Mouse (Mus musculus) heart, embryonic 14.5 days (tissue): ENCODE data around the gene Mettl16. TPM values are rescaled to one million over a fixed set of nuclear protein-coding genes. Genes with fewer than 3 reads are reported as not detected.
"Not testable (repeated sequence)": the region's sequence is repeated elsewhere in the genome, so short reads cannot be mapped to it uniquely, and the experiment has no call there.

ENCODE experiments used
- ATAC-seq: fragments of 200-750 bp; cut with Nextera tagmentation; 2 replicates; pipeline ENCODE4 v1.8.0; 2017; ENCODE audit warnings: low read depth, moderate TSS enrichment; ENCODE audit not compliant: insufficient number of reproducible peaks, insufficient read depth, low FRiP score
- H3K27ac ChIP-seq, 2 experiments: fragments of 200-500 bp in 1 of 2; fragments of 300-500 bp in 1 of 2; sonication (generic) in 1 of 2; replicated peaks in 1 of 2; 2 replicates each; pipeline ENCODE4 v1.5.1; 2012 to 2014; ENCODE audit warnings: low read depth in 2 of 2, low read length in 2 of 2, control low read depth in 1 of 2, mild to moderate bottlenecking in 1 of 2, mixed read lengths in 1 of 2; ENCODE audit not compliant: control insufficient read depth in 1 of 2, insufficient read depth in 1 of 2
- H3K27me3 ChIP-seq: fragments of 300-500 bp; sonication (generic); 2 replicates; pipeline ENCODE4 v1.6.1; 2014; ENCODE audit warnings: mild to moderate bottlenecking, low read length, control low read depth; ENCODE audit not compliant: control insufficient read depth, insufficient read depth
- H3K36me3 ChIP-seq: fragments of 300-500 bp; sonication (generic); 2 replicates; pipeline ENCODE4 v1.6.1; 2014; ENCODE audit warnings: mild to moderate bottlenecking, control low read depth, low read length, mixed read lengths; ENCODE audit not compliant: control insufficient read depth, insufficient read depth
- H3K4me1 ChIP-seq, 2 experiments: fragments of 200-500 bp in 1 of 2; fragments of 300-500 bp in 1 of 2; sonication (generic) in 1 of 2; 2 replicates each; pipeline ENCODE4 v1.6.1; 2012 to 2014; ENCODE audit warnings: low read length in 2 of 2, control low read depth in 1 of 2, mixed read lengths in 1 of 2; ENCODE audit not compliant: control insufficient read depth in 2 of 2, insufficient read depth in 2 of 2
- H3K4me2 ChIP-seq: fragments of 300-500 bp; sonication (generic); 2 replicates; pipeline ENCODE4 v1.6.1; 2014; ENCODE audit warnings: mild to moderate bottlenecking, low read length
- H3K4me3 ChIP-seq, 2 experiments: fragments of 200-500 bp in 1 of 2; fragments of 300-500 bp in 1 of 2; sonication (generic) in 1 of 2; 2 replicates each; pipeline ENCODE4 v1.5.1; 2012 to 2014; ENCODE audit warnings: low read length in 2 of 2, mild to moderate bottlenecking in 2 of 2, control low read depth in 1 of 2, low read depth in 1 of 2, moderate library complexity in 1 of 2; ENCODE audit not compliant: control insufficient read depth in 1 of 2, insufficient read depth in 1 of 2
- H3K9ac ChIP-seq: fragments of 300-500 bp; sonication (generic); 2 replicates; pipeline ENCODE4 v1.6.1; 2014; ENCODE audit warnings: mild to moderate bottlenecking, low read length
- H3K9me3 ChIP-seq: fragments of 300-500 bp; sonication (generic); 2 replicates; pipeline ENCODE4 v1.6.1; 2016; ENCODE audit warnings: low read length, control low read depth; ENCODE audit not compliant: control insufficient read depth
- whole genome bisulfite sequencing: fragments of 180-500 bp; shearing (Covaris S2); extraction: QIAGEN DNeasy Blood & Tissue Kit; methylation state at CpG from one replicate; pipeline ENCODE4 v1.1.7; 2014; 5-methylcytosine and 5-hydroxymethylcytosine counted together
- polyA plus RNA-seq: library from polyadenylated mRNA; unstranded; fragments of >200 nt; fragmentation: Nextera tagmentation; extraction: Ambion mirVana; gene quantifications from 2 replicates; pipeline ENCODE4 v1.2.1, GENCODE M21; 2014

The Mettl16 gene
- polyA plus RNA-seq, 1 experiment from 2014 or later, result 20.3 TPM

DNA sequence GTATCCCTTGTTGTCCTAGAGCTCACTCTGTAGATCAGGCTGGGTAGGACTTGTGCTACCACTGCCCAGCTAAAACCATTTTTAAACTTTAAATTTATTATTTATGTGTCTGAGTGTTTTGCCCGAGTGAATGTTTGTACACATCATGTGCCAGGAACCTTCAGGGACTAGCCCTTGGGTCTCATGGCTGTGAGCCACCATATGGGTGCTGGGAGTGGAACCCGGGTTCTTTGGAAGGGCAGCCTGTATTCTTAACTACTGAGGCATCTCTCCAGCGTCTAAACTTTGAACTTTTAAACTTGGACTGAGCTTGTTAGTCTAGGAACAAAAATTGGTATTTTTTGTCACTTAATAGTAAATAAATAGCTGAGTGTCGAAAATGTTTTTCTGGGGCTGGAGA lies 22.2 kb downstream of the Mettl16 start:
- Histone ChIP-seq H3K27me3 (no peaks in the 10 kb centered on the region), H3K36me3 (peaks cover 88% of the 10 kb centered on the region), H3K4me1 (no peaks in the 10 kb centered on the region), H3K27ac (no peak overlapping the region), H3K9ac (no peak overlapping the region), H3K9me3 (no peaks in the 10 kb centered on the region), H3K4me2 (no peak overlapping the region), H3K4me3 (no peak overlapping the region)
- ATAC-seq, result no peak
- 97% methylated on average over 4 of the region's 4 CpGs for WGBS

DNA sequence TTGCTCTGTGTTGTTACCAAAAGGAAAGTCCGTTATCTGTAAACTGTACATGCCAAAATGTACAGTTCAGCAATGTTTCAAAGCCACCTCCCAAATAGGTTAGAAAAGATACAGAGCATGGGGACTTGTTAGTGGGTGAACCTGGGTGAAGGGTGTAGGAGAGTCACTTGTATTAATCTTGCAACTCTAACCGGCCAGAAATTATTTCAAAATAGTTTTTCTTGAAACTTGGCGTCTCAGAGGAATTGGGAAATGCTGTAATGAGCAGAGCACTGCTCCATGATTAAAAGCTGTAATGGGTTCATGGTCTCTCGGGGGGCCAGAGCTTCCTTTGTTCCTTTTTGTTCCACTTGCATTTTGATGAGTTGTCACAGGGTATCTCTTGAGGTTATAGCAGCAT lies 30.0 kb downstream of the Mettl16 start:
- peaks cover 73% of the 10 kb centered on the region for H3K36me3 ChIP-seq
- H3K4me1 ChIP-seq, result no peaks in the 10 kb centered on the region
- no peak overlapping the region for H3K27ac ChIP-seq
- H3K4me2 ChIP-seq, result no peak overlapping the region
- H3K27me3 ChIP-seq, result no peaks in the 10 kb centered on the region
- no peaks in the 10 kb centered on the region for H3K9me3 ChIP-seq
- H3K9ac ChIP-seq, result no peak overlapping the region
- 91% methylated on average over 4 of the region's 4 CpGs for WGBS
- ATAC-seq, result no peak
- H3K4me3 ChIP-seq, result no peak overlapping the region

- Histone ChIP-seq H3K27ac (no peak overlapping the region), H3K4me2 (no peak overlapping the region), H3K4me3 (no peak overlapping the region), H3K9me3 (no peaks in the 10 kb centered on the region), H3K36me3 (peaks cover 69% of the 10 kb centered on the region), H3K4me1 (no peaks in the 10 kb centered on the region), H3K9ac (no peak overlapping the region), H3K27me3 (no peaks in the 10 kb centered on the region)
- no peak for ATAC-seq
- 85% methylated on average over 3 of the region's 3 CpGs for WGBS
Observed at GRCm38 (mm10) chr11:74804081-74804627, 33.5 kb downstream of the Mettl16 start.

DNA sequence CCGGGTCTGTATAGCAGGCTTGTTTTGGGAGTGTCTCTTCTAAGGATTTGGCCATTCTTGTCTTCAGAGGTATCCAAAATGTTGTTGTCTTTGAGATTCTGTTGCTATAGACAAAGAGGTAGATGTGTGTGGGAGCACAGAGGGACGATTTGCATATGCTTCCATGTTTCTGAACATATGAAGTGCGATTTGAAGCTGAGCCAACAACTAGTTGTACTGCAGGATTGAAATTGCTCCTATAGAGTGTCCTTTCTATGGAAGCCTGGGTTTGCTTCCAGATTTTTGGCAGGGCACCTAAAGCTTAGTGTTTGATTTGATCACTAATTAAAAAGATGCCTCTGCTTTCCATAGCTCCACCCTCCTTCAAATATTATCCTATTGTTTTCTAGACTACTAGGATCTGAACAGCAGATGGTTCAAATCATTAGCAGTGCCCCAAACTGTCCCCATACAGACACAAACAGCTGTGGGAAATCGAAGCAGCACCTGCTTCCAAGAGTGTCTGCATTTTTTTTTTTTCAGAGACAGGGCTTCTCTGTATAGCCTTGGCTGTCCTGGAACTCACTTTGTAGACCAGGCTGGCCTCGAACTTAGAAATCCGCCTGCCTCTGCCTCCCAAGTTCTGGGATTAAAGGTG lies 36.7 kb downstream of the Mettl16 start:
- H3K4me1 ChIP-seq, result peaks cover 0 to 5% of the 10 kb centered on the region in 2 experiments; a peak in 2 of 4 replicates
- no peaks in the 10 kb centered on the region for H3K9me3 ChIP-seq
- 90% methylated on average over 6 of the region's 6 CpGs for WGBS

DNA sequence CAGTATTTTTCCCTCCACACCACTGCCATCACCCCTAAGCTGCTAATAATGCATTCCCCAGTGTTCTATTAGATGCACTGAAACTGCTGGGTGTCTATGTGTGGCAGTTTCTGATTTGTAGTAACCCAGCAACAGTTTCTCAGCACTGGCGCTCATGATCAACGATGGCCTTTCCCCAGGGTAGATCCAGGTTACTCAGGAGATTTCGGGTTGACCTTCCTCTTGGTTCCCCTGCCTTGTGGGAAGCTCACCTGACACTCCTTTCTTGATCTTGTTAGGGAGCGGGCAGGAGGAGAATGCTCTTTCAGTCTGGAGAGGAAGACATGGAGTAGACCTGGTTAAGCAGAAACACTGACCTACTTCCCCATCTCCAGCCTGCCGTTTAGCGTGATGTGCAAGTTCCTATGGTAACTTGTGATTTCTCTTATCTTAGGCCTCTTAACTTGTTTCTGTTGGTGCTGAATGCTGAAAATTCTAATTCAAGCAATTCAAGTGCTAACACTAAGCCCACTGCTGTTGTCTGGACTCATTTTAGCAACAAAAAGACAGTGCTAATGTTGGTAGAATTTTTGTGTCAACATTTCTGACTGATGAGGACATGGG lies 37.7 kb downstream of the Mettl16 start:
- Histone ChIP-seq H3K4me3 (no peak overlapping the region), H3K4me2 (no peak overlapping the region), H3K27me3 (no peaks in the 10 kb centered on the region), H3K27ac (no peak overlapping the region), H3K36me3 (peaks cover 58% of the 10 kb centered on the region), H3K4me1 (peaks cover 0 to 5% of the 10 kb centered on the region in 2 experiments; a peak in 2 of 4 replicates), H3K9ac (no peak overlapping the region), H3K9me3 (no peaks in the 10 kb centered on the region)
- ATAC-seq, result no peak
- WGBS, result 88% methylated on average over 6 of the region's 6 CpGs

More for the DNA sequence above, 36.7 kb downstream of the Mettl16 start:
- no peak overlapping the region for H3K4me3 ChIP-seq
- H3K27ac ChIP-seq, result no peak overlapping the region
- no peak overlapping the region for H3K9ac ChIP-seq
- H3K4me2 ChIP-seq, result no peak overlapping the region
- H3K27me3 ChIP-seq, result no peaks in the 10 kb centered on the region
- peaks cover 63% of the 10 kb centered on the region for H3K36me3 ChIP-seq
- ATAC-seq, result no peak

DNA sequence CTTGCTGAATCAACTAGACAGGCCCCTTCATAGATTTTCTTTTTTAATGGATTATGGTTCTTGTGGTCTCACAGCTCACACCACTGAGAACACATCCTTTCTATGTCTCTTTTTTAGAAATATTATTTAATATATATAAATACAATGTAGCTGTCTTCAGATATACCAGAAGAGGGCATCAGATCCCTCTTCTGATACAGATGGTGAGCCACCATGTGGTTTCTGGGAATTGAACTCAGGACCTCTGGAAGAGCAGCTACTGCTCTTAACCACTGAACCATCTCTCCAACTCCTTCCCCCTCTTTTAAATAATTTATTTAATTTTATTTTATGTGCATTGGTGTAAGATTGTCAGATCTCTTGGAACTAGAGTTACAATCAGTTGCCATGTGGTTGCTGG lies 39.5 kb downstream of the Mettl16 start:
- Histone ChIP-seq H3K4me2 (no peak overlapping the region), H3K27me3 (no peaks in the 10 kb centered on the region), H3K27ac (no peak overlapping the region), H3K4me1 (peaks cover 0 to 5% of the 10 kb centered on the region in 2 experiments; a peak in 2 of 4 replicates), H3K4me3 (no peak overlapping the region), H3K9ac (no peak overlapping the region), H3K9me3 (no peaks in the 10 kb centered on the region), H3K36me3 (peaks cover 56% of the 10 kb centered on the region)
- ATAC-seq, result no peak

DNA sequence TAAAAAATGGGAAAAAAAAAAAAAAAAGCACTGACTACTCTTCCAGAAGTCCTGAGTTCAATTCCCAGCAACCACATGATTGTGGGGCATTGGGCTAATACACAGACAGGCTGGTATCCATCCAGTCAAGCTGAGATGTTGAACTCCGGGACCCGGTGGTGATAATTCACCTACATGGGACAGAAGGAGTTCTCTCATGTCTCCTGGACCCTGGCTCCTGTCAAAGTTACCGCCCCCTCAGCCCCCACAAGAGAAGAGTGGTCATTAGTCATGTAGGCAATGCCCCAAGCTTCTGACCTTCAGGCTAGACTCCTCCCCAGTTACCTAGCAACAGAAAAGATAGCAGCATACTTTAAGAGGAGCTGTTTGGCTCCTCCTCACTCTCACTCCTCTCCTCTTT lies 40.4 kb downstream of the Mettl16 start:
- peaks cover 47% of the 10 kb centered on the region for H3K36me3 ChIP-seq
- not testable (repeated sequence) for H3K4me3 ChIP-seq, H3K27me3 ChIP-seq, H3K27ac ChIP-seq, H3K9me3 ChIP-seq, H3K4me1 ChIP-seq, H3K4me2 ChIP-seq, H3K9ac ChIP-seq, ATAC-seq
- WGBS, result 41% methylated on average over 3 of the region's 3 CpGs
